Mouse (Mus musculus) thymus, postnatal 25 days (tissue): Measurements from ENCODE around the gene Qtrt2.

Source experiments
- DNase-seq: peaks from one replicate; pipeline ENCODE4 v3.0.0; 2022

The Qtrt2 gene

DNA sequence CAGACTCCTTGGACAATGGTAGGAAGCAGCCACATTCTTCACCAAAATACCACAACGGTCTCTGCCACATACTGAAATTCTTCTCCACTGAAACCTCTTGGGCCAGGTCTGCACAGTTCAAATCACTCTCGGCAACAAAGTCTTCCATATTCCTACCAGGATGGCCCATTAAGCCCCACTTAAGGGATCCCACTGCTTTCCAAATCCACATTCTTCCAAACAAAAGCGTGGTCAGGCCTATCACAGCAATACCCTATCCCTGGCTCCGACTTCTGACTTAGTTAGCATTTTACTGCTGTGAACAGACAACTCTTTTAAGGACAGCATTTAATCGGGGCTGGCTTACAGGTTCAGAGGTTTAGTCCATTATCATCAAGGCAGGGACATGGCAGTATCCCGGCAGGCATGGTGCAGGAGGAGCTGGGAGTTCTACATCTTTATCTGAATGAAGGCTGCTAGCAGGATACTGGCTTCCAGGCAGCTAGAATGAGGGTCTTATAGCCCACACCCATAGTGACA, at the start of gene Qtrt2:
Qtrt2 (minus strand) TSS at position 469 of the 519 bp plus-strand sequence.
- DNase-seq = no peak

GRCm38 (mm10) chr16:43973606-43974220, 47.1 kb upstream of the Qtrt2 start:
- DNase-seq = no peak

- DNase-seq = no peak
These were observed 46.5 kb upstream of the Qtrt2 start for GRCm38 (mm10) chr16:43973147-43973546.

DNA sequence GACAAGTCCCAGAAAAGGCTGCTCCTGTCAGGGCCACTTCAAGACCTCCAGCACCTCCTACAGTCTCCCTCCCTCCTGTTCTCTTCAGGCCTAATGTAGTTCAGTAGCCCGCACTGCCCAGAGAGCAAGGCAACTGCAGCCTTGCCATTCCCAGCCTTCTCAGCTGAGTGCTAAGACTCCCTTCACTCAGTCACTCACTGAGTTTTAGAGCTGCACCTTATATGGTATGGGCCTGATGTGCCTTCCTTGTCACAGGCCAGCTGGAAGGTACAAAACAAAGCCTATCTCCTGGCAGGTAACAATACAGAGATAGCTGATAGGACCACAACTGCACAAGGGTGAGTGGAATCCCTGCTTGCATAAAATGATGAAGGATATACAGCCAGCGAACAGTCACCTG, 45.8 kb upstream of the Qtrt2 start:
- no peak for DNase-seq

- no peak for DNase-seq
These were observed 45.1 kb upstream of the Qtrt2 start for GRCm38 (mm10) chr16:43971741-43972140.

- no peak for DNase-seq
These were observed 44.6 kb upstream of the Qtrt2 start for GRCm38 (mm10) chr16:43971189-43971588.

GRCm38 (mm10) chr16:43970426-43970825, 43.8 kb upstream of the Qtrt2 start:
- DNase-seq = peak; percentile 46

DNA sequence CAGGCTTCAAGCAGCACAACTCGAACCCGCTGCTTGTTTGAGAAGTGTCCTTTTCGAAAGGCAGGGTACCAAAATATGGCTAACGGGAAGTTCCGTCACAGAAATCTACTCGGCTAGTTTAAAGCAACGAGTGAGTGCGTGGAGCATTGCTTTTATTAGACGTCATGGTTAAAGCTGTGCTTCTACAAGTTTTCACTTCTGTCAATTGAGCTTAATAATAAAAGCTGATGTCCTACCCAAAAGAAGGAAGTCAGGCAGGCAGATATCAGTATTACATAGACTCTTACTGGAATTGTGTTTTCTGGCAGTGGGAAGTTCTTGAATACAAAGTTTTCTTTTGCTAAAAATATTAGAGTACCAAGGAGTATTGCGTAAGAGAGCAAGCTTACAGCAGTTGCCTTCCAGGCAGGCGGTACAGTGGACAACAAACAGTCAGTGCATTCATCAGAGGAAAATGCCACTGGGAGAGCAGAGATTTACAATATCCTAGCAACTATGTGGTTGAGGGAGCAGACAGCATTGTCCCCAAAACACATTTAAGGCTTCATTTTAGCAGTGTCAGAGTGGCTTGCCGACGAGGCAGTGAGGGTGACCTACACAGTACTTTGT, 39.3 kb upstream of the Qtrt2 start:
- no peak for DNase-seq

- DNase-seq = no peak
These were observed 37.2 kb upstream of the Qtrt2 start for GRCm38 (mm10) chr16:43963780-43964179.

- DNase-seq = no peak
These were observed 36.7 kb upstream of the Qtrt2 start for GRCm38 (mm10) chr16:43963291-43963690.

- no peak for DNase-seq
These were observed 31.4 kb upstream of the Qtrt2 start for GRCm38 (mm10) chr16:43958038-43958437.

GRCm38 (mm10) chr16:43954913-43955312, 28.3 kb upstream of the Qtrt2 start:
- peak; percentile 35 for DNase-seq

DNA sequence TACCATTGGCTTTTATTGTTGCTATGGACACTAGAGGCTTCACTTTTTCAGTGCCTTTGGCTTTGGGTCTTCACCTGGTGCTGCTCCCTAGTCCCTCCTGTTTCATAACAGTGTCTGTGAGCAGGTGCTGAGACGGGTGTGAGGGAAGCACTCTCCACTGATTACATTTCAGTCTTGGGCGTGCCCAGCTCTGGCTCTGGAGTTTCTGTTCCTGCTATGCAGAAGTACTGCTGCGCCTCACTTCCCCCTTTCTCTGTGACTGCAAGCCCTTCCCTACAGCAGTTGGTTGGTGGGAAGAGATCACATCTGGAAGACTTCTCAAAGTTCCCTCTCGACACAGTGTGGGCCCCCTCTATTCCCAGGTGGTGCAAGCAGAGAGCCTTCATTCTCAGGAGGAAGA, 25.0 kb upstream of the Qtrt2 start:
- no peak for DNase-seq

- DNase-seq = no peak
These were observed 19.3 kb upstream of the Qtrt2 start for GRCm38 (mm10) chr16:43945869-43946268.

- DNase-seq = no peak
These were observed 18.7 kb upstream of the Qtrt2 start for GRCm38 (mm10) chr16:43945351-43945750.

GRCm38 (mm10) chr16:43940846-43941245, 14.2 kb upstream of the Qtrt2 start:
- DNase-seq = no peak

GRCm38 (mm10) chr16:43935892-43936291, 9.3 kb upstream of the Qtrt2 start:
- DNase-seq = no peak

DNA sequence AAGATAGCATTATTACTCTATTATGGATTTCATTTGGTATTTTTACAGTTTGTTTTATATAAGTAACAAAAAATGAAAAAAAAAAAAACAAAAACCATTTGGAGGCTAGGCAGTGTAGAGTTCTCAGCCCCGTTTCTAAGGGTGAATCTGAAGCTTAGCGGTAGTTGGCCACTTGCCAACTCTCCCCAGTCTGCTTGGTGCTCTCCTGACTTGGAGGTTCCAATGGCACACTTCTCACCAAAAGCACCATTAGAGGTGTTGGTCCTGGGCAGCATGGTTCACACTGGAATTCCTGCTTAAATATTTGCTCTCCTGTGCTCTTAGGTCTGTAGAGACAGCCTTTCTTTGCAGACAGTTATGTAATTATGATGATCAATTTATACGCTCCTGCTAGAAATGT, 8.8 kb upstream of the Qtrt2 start:
- DNase-seq = no peak

GRCm38 (mm10) chr16:43934856-43935255, 8.2 kb upstream of the Qtrt2 start:
- DNase-seq = no peak

DNA sequence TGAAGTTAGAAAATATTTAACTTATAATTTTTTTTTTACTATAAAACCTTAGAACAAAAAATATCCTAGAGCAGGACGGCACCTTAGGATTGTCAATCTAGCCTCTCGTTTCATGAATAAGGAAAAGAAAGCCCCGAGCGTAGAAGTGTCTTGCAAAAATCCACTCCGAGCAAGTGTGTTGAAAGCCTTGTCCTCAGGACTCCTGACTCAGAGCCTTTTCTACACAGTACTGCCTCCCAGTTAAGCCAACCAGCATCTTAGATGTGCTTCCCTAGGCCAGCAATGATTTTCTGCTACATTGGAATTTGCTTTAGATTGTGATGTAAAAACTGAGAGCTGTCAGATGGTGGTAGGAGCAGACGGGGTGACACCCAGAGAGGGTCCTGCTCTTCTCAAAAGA, 6.4 kb upstream of the Qtrt2 start:
- no peak for DNase-seq

- no peak for DNase-seq
These were observed 5.7 kb upstream of the Qtrt2 start for GRCm38 (mm10) chr16:43932319-43932718.

- DNase-seq = no peak
These were observed 4.9 kb upstream of the Qtrt2 start for GRCm38 (mm10) chr16:43931502-43931901.

- no peak for DNase-seq
These were observed 4.0 kb upstream of the Qtrt2 start for GRCm38 (mm10) chr16:43930577-43930976.

- DNase-seq = no peak
These were observed 763 bp downstream of the Qtrt2 start for GRCm38 (mm10) chr16:43925846-43926245.
